Mouse (Mus musculus): ENCODE measurements around the gene 1700003E16Rik. TPM values are rescaled to one million over a fixed set of nuclear protein-coding genes. Genes with fewer than 3 reads are reported as not detected.

The 1700003E16Rik gene
- polyA plus RNA-seq, 1 experiment from 2014 or later: 2.1 TPM

DNA sequence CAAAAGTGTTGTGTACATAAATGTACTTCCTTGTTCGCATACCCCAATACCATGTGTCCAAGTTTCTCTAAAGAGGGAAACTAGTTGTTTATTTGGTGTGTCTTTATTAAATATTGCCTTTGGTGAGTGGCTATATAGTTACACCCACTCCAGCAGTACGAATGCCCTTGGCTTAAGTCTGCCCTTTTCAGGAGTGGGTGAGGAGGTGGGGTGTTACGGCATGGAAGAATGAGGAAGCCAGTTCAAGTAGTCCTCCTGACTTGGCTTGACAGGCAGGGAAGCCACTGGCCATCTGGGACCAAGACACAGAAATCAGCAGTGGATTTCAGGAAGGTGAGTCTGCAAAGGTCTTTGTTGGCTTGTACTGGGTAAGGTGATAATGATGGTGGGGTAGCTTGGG is 49.6 kb downstream of the 1700003E16Rik start:
- Histone ChIP-seq H3K4me1 (ENCODE audit: control insufficient read depth, insufficient read depth, low read length) (peaks cover 5% of the 10 kb centered on the region), H3K27ac (ENCODE audit: low read length) (no peak overlapping the region), H3K36me3 (ENCODE audit: control insufficient read depth, insufficient read depth, low read length) (no peaks in the 10 kb centered on the region), H3K9ac (ENCODE audit: low read length) (0 out of 2 replicates have a peak overlapping the region, but pooled peaks have one; percentile 7), H3K4me2 (ENCODE audit: low read depth, low read length) (no peak overlapping the region), H3K27me3 (ENCODE audit: control insufficient read depth, insufficient read depth, low read length) (no peaks in the 10 kb centered on the region), H3K9me3 (replicated peaks; ENCODE audit: control insufficient read depth, low read length) (no peaks in the 10 kb centered on the region), H3K4me3 (replicated peaks; ENCODE audit: low read length) (no peak overlapping the region)
- WGBS: 82% methylated on average over 3 of the region's 3 CpGs
- ATAC-seq (ENCODE audit: insufficient read depth, low FRiP score): no peak

DNA sequence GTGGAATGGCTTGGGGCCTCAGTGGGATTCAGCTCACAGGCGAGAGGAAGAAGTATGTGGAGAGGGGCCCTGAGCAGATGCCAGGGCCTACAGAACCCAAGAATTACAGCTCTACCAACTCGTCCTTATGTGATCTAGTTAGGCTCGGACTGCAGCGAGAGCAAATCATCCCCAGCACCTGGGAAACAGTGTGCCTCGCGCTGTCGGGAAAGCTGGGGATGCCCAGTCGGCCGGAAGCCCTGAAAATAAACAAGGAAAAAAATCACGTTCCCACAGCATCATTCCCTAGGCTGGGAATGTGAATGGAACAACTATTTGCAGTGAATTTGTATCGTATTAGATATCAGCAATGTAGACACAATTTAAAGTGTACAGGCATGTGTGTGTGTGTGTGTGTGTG is 50.1 kb downstream of the 1700003E16Rik start:
- Histone ChIP-seq H3K4me2 (ENCODE audit: low read depth, low read length) (no peak overlapping the region), H3K36me3 (ENCODE audit: control insufficient read depth, insufficient read depth, low read length) (no peaks in the 10 kb centered on the region), H3K4me3 (replicated peaks; ENCODE audit: low read length) (no peak overlapping the region), H3K4me1 (ENCODE audit: control insufficient read depth, insufficient read depth, low read length) (peaks cover 5% of the 10 kb centered on the region), H3K9ac (ENCODE audit: low read length) (no peak overlapping the region), H3K9me3 (replicated peaks; ENCODE audit: control insufficient read depth, low read length) (no peaks in the 10 kb centered on the region), H3K27ac (ENCODE audit: low read length) (no peak overlapping the region), H3K27me3 (ENCODE audit: control insufficient read depth, insufficient read depth, low read length) (no peaks in the 10 kb centered on the region)
- no peak for ATAC-seq (ENCODE audit: insufficient read depth, low FRiP score)
- 51% methylated on average over 11 of the region's 11 CpGs for WGBS

DNA sequence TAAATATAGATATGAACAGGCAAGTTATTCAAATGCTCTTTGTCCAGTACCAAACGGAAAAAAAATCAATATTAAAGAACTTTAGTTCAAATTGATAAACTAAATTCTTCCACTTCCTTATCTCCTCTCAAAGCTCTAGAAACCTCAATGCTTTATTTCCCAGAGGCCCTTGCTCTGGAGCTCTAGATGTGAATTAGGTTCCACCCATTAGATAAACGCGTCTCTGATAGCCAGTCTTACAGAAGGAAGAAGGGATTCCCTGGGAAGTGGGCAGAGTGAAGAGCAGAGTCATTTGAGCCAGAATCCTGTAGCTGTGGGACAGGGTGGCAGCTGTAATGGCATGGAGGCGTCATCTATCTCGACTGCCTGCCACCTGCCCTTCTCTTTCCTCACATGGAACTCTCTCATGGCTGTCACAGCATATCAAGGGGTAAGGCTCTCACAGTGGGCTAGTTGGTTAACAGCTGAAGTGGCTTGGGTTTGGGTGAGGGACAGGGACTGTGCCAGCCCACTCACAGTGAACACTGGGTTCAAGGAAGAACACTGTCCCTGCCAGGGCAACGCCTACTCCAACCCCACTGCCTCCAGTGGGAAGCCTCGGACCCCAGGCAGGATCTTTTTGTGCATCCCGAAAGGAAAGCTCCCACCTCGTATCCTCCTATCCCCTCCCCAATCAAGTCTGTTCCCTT is 51.3 kb downstream of the 1700003E16Rik start:
- no peaks in the 10 kb centered on the region for H3K9me3 ChIP-seq (replicated peaks; ENCODE audit: control insufficient read depth, low read length)
- H3K27ac ChIP-seq (ENCODE audit: low read length): peak overlapping the region; percentile 16
- ATAC-seq (ENCODE audit: insufficient read depth, low FRiP score): 0 out of 2 replicates have a peak, but pooled peaks have one; percentile 14

DNA sequence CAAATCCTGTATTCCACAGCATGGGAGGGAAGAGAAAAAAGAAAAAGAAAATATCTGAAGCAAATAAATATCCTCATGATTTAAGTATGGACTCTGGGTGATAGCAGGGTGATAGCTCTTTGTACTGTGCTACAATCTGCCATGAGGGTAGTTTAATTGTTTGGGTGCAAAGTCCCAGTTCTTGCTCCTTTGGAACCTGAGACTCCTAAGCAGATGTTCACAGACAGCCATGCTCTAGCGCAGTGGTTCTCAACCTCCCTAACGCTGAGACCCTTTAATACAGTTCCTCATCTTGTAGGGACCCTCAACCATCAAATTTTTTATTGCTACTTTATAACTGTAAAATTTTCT is 51.8 kb downstream of the 1700003E16Rik start:
- Histone ChIP-seq H3K9me3 (replicated peaks; ENCODE audit: control insufficient read depth, low read length) (no peaks in the 10 kb centered on the region), H3K4me3 (replicated peaks; ENCODE audit: low read length) (no peak overlapping the region), H3K4me2 (ENCODE audit: low read depth, low read length) (no peak overlapping the region), H3K9ac (ENCODE audit: low read length) (no peak overlapping the region), H3K27ac (ENCODE audit: low read length) (0 out of 2 replicates have a peak overlapping the region, but pooled peaks have one; percentile 16), H3K4me1 (ENCODE audit: control insufficient read depth, insufficient read depth, low read length) (peaks cover 7% of the 10 kb centered on the region), H3K27me3 (ENCODE audit: control insufficient read depth, insufficient read depth, low read length) (no peaks in the 10 kb centered on the region), H3K36me3 (ENCODE audit: control insufficient read depth, insufficient read depth, low read length) (no peaks in the 10 kb centered on the region)
- 92% methylated on average over 2 of the region's 2 CpGs for WGBS
- no peak for ATAC-seq (ENCODE audit: insufficient read depth, low FRiP score)

More for the DNA sequence above, 51.3 kb downstream of the 1700003E16Rik start:
- no peak overlapping the region for H3K4me3 ChIP-seq (replicated peaks; ENCODE audit: low read length)
- no peak overlapping the region for H3K4me2 ChIP-seq (ENCODE audit: low read depth, low read length)
- peaks cover 7% of the 10 kb centered on the region for H3K4me1 ChIP-seq (ENCODE audit: control insufficient read depth, insufficient read depth, low read length)
- 62% methylated on average over 9 of the region's 9 CpGs for WGBS
- H3K9ac ChIP-seq (ENCODE audit: low read length): no peak overlapping the region; the same call in 1 of the 2 replicates
- no peaks in the 10 kb centered on the region for H3K36me3 ChIP-seq (ENCODE audit: control insufficient read depth, insufficient read depth, low read length)
- H3K27me3 ChIP-seq (ENCODE audit: control insufficient read depth, insufficient read depth, low read length): no peaks in the 10 kb centered on the region

DNA sequence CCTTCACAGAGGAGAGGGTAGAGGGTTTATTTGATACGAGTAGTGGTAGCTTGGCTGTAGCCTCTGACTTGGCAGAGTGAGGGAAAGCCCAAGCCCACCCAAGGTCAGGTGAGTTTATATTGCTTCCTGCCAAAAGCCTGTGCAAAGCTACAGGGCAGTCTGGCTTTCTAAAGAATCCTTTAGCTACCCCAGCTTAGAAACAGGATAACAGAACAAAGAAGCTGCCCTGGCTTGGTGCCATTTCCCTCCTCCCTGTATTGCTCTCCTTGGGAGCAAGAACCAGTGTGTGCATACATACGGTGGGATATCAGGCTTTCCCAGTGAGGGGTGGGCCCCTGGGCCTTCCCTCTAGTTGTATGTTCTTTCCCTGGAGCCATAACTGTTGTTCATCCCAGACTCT is 54.3 kb downstream of the 1700003E16Rik start:
- H3K27ac ChIP-seq (ENCODE audit: low read length): no peak overlapping the region
- H3K4me1 ChIP-seq (ENCODE audit: control insufficient read depth, insufficient read depth, low read length): peaks cover 7% of the 10 kb centered on the region
- H3K4me3 ChIP-seq (replicated peaks; ENCODE audit: low read length): no peak overlapping the region
- H3K36me3 ChIP-seq (ENCODE audit: control insufficient read depth, insufficient read depth, low read length): no peaks in the 10 kb centered on the region
- H3K27me3 ChIP-seq (ENCODE audit: control insufficient read depth, insufficient read depth, low read length): no peaks in the 10 kb centered on the region
- H3K9ac ChIP-seq (ENCODE audit: low read length): no peak overlapping the region
- 25% methylated on average over 2 of the region's 2 CpGs for WGBS
- H3K4me2 ChIP-seq (ENCODE audit: low read depth, low read length): no peak overlapping the region
- no peak for ATAC-seq (ENCODE audit: insufficient read depth, low FRiP score)
- no peaks in the 10 kb centered on the region for H3K9me3 ChIP-seq (replicated peaks; ENCODE audit: control insufficient read depth, low read length)

DNA sequence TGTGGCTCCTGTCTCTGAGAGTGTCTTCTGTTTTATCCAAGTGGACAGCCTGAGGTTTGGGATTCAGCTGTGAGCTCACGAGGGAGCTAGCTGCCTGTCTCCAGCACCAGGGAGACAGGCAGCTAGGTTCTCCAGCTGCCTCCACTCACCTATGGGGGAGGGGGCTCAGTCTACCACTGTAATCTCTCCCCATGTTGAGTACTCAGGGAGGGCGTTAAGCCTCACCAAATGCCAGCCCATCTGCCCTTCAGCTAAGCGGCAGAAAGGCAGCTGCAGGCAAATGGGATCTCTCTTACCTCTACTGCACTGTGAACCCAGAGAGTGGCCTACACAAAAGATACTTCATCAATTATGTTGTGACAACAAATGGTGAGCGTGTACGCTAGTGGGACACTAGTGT is 55.3 kb downstream of the 1700003E16Rik start:
- Histone ChIP-seq H3K9ac (ENCODE audit: low read length) (no peak overlapping the region), H3K9me3 (replicated peaks; ENCODE audit: control insufficient read depth, low read length) (no peaks in the 10 kb centered on the region), H3K36me3 (ENCODE audit: control insufficient read depth, insufficient read depth, low read length) (no peaks in the 10 kb centered on the region), H3K4me2 (ENCODE audit: low read depth, low read length) (no peak overlapping the region), H3K4me3 (replicated peaks; ENCODE audit: low read length) (no peak overlapping the region), H3K4me1 (ENCODE audit: control insufficient read depth, insufficient read depth, low read length) (peaks cover 7% of the 10 kb centered on the region), H3K27ac (ENCODE audit: low read length) (no peak overlapping the region), H3K27me3 (ENCODE audit: control insufficient read depth, insufficient read depth, low read length) (no peaks in the 10 kb centered on the region)
- WGBS: 25% methylated on average over 5 of the region's 5 CpGs
- ATAC-seq (ENCODE audit: insufficient read depth, low FRiP score): no peak

Other genes with a start within 250 kb of the 1700003E16Rik start
- gene Sema4f, start 216.6 kb upstream of the 1700003E16Rik start, polyA plus RNA-seq (2015; fragmentation: Nextera tagmentation; extraction: Ambion mirVana): 1.4 and 1.5 TPM in 2 replicates
- 0.26 and 1.0 TPM in 2 replicates for gene M1ap, start 209.5 kb upstream of the 1700003E16Rik start, polyA plus RNA-seq (2015; fragmentation: Nextera tagmentation; extraction: Ambion mirVana)
- gene Dok1, start 122.9 kb upstream of the 1700003E16Rik start, polyA plus RNA-seq (2015; fragmentation: Nextera tagmentation; extraction: Ambion mirVana): 10.5 and 11.3 TPM in 2 replicates
- gene Loxl3, start 122.2 kb upstream of the 1700003E16Rik start, polyA plus RNA-seq (2015; fragmentation: Nextera tagmentation; extraction: Ambion mirVana): 19.4 and 19.5 TPM in 2 replicates
- 228 and 235 TPM in 2 replicates for gene Aup1, start 101.9 kb upstream of the 1700003E16Rik start, polyA plus RNA-seq (2015; fragmentation: Nextera tagmentation; extraction: Ambion mirVana)
- gene Htra2, start 101.1 kb upstream of the 1700003E16Rik start, polyA plus RNA-seq (2015; fragmentation: Nextera tagmentation; extraction: Ambion mirVana): 66.5 and 72.3 TPM in 2 replicates
- 6.0 and 6.4 TPM in 2 replicates for gene Dqx1, start 98.6 kb upstream of the 1700003E16Rik start, polyA plus RNA-seq (2015; fragmentation: Nextera tagmentation; extraction: Ambion mirVana)
- 1.8 and 3.4 TPM in 2 replicates for gene Tlx2, start 86.1 kb upstream of the 1700003E16Rik start, polyA plus RNA-seq (2015; fragmentation: Nextera tagmentation; extraction: Ambion mirVana)
- 25.1 and 28.8 TPM in 2 replicates for gene Pcgf1, start 78.5 kb upstream of the 1700003E16Rik start, polyA plus RNA-seq (2015; fragmentation: Nextera tagmentation; extraction: Ambion mirVana)
- gene Lbx2, start 70.0 kb upstream of the 1700003E16Rik start, polyA plus RNA-seq (2015; fragmentation: Nextera tagmentation; extraction: Ambion mirVana): 0.58 and 0.65 TPM in 2 replicates
- gene Ccdc142, start 54.8 kb upstream of the 1700003E16Rik start, polyA plus RNA-seq (2015; fragmentation: Nextera tagmentation; extraction: Ambion mirVana): 1.2 and 1.5 TPM in 2 replicates
- gene Gm42688, start 54.8 kb upstream of the 1700003E16Rik start, polyA plus RNA-seq (2015; fragmentation: Nextera tagmentation; extraction: Ambion mirVana): 1.8 TPM in 2 replicates
- 115 and 123 TPM in 2 replicates for gene Mrpl53, start 47.4 kb upstream of the 1700003E16Rik start, polyA plus RNA-seq (2015; fragmentation: Nextera tagmentation; extraction: Ambion mirVana)
- 8.3 TPM in 2 replicates for gene Mogs, start 40.9 kb upstream of the 1700003E16Rik start, polyA plus RNA-seq (2015; fragmentation: Nextera tagmentation; extraction: Ambion mirVana)
- gene Wbp1, start 34.8 kb upstream of the 1700003E16Rik start, polyA plus RNA-seq (2015; fragmentation: Nextera tagmentation; extraction: Ambion mirVana): 87.9 and 93.8 TPM in 2 replicates
- gene Ino80b, start 31.0 kb upstream of the 1700003E16Rik start, polyA plus RNA-seq (2015; fragmentation: Nextera tagmentation; extraction: Ambion mirVana): 7.9 and 8.4 TPM in 2 replicates
- 39.7 and 42.8 TPM in 2 replicates for gene Rtkn, start 20.9 kb upstream of the 1700003E16Rik start, polyA plus RNA-seq (2015; fragmentation: Nextera tagmentation; extraction: Ambion mirVana)
- gene Wdr54, start within 50 bp of the 1700003E16Rik start, polyA plus RNA-seq (2015; fragmentation: Nextera tagmentation; extraction: Ambion mirVana): 4.1 and 5.0 TPM in 2 replicates
- 73.7 and 74.1 TPM in 2 replicates for gene Dctn1, start 9.5 kb downstream of the 1700003E16Rik start, polyA plus RNA-seq (2015; fragmentation: Nextera tagmentation; extraction: Ambion mirVana)
- 0.30 and 0.60 TPM in 2 replicates for gene Slc4a5, start 63.4 kb downstream of the 1700003E16Rik start, polyA plus RNA-seq (2015; fragmentation: Nextera tagmentation; extraction: Ambion mirVana)
- 29.6 and 35.2 TPM in 2 replicates for gene Mthfd2, start 169.5 kb downstream of the 1700003E16Rik start, polyA plus RNA-seq (2015; fragmentation: Nextera tagmentation; extraction: Ambion mirVana)
- gene Mob1a, start 169.6 kb downstream of the 1700003E16Rik start, polyA plus RNA-seq (2015; fragmentation: Nextera tagmentation; extraction: Ambion mirVana): 67.6 and 67.9 TPM in 2 replicates
- gene Bola3, start 192.7 kb downstream of the 1700003E16Rik start, polyA plus RNA-seq (2015; fragmentation: Nextera tagmentation; extraction: Ambion mirVana): 121 and 145 TPM in 2 replicates

Measured in stomach, embryonic 16.5 days (tissue).